Mouse (Mus musculus): ENCODE data around the gene Smndc1. TPM values are rescaled to one million over a fixed set of nuclear protein-coding genes. Genes with fewer than 3 reads are reported as not detected.
A peak's percentile ranks its signal among the peaks of the same experiment; 100 is the strongest.
"Not testable (repeated sequence)": the region's sequence is repeated elsewhere in the genome, so short reads cannot be mapped to it uniquely, and the experiment has no call there.

The Smndc1 gene
- polyA plus RNA-seq, 1 experiment: 26.1 TPM

- 52% methylated on average over 16 of the region's 16 CpGs for WGBS
- Histone ChIP-seq H3K27me3 (ENCODE audit: control insufficient read depth, insufficient read depth, low read length) (no peaks in the 10 kb centered on the region), H3K27ac (ENCODE audit: insufficient read depth, low read length) (no peak overlapping the region; the same call in 1 of the 2 replicates), H3K4me1 (ENCODE audit: control insufficient read depth, insufficient read depth, low read length) (peaks cover 27% of the 10 kb centered on the region), H3K4me3 (replicated peaks; ENCODE audit: insufficient read depth, low read depth, low read length) (no peak overlapping the region)
- peak; percentile 38 to 44 for DNase-seq
- TF ChIP-seq CTCF (IDR thresholded peaks at IDR 0.05; ENCODE audit: borderline replicate concordance, insufficient read depth, low read depth, low read length): no peak
- TF ChIP-seq POLR2A (IDR thresholded peaks at IDR 0.05; ENCODE audit: borderline replicate concordance, insufficient read depth, low read length): no peak
Measured at GRCm38 (mm10) chr19:53400332-53401110, 10.1 kb upstream of the Smndc1 start.

DNA sequence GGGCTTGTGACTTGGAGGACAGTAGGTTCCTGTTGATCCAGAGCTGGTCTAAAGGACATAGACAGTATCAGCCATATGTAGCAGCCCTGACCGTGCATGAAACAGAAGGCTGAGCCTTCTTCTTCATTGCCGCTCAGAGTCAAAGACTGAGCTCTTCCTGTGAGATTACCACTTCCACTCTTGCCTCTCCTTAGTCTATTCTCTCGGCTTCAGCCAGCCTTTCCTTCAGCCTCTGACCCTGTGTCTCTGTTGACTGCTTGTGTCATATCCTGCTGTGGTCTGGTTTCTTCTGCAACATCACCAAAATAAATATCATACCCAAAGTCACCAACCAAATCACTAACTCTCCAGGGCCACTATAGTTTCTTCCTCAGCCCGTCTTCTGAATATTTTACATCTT is 8.8 kb upstream of the Smndc1 start:
- Histone ChIP-seq H3K4me3 (replicated peaks; ENCODE audit: insufficient read depth, low read depth, low read length) (no peak overlapping the region), H3K27me3 (ENCODE audit: control insufficient read depth, insufficient read depth, low read length) (no peaks in the 10 kb centered on the region), H3K4me1 (ENCODE audit: control insufficient read depth, insufficient read depth, low read length) (peaks cover 24% of the 10 kb centered on the region), H3K27ac (ENCODE audit: insufficient read depth, low read length) (no peak overlapping the region)
- TF ChIP-seq POLR2A (IDR thresholded peaks at IDR 0.05; ENCODE audit: borderline replicate concordance, insufficient read depth, low read length) (no peak), CTCF (IDR thresholded peaks at IDR 0.05; ENCODE audit: borderline replicate concordance, insufficient read depth, low read depth, low read length) (no peak)
- DNase-seq: peak in 1 of 2 experiments; percentile 3
- WGBS: 93% methylated on average over 4 of the region's 4 CpGs

- DNase-seq: no peak
- Histone ChIP-seq H3K4me3 (replicated peaks; ENCODE audit: insufficient read depth, low read depth, low read length) (no peak overlapping the region), H3K27ac (ENCODE audit: insufficient read depth, low read length) (no peak overlapping the region), H3K27me3 (ENCODE audit: control insufficient read depth, insufficient read depth, low read length) (no peaks in the 10 kb centered on the region), H3K4me1 (ENCODE audit: control insufficient read depth, insufficient read depth, low read length) (peaks cover 14% of the 10 kb centered on the region)
- TF ChIP-seq CTCF (IDR thresholded peaks at IDR 0.05; ENCODE audit: borderline replicate concordance, insufficient read depth, low read depth, low read length) (no peak), POLR2A (IDR thresholded peaks at IDR 0.05; ENCODE audit: borderline replicate concordance, insufficient read depth, low read length) (no peak)
- 77% methylated on average over 12 of the region's 12 CpGs for WGBS
Measured at GRCm38 (mm10) chr19:53397451-53398233, 7.3 kb upstream of the Smndc1 start.

DNA sequence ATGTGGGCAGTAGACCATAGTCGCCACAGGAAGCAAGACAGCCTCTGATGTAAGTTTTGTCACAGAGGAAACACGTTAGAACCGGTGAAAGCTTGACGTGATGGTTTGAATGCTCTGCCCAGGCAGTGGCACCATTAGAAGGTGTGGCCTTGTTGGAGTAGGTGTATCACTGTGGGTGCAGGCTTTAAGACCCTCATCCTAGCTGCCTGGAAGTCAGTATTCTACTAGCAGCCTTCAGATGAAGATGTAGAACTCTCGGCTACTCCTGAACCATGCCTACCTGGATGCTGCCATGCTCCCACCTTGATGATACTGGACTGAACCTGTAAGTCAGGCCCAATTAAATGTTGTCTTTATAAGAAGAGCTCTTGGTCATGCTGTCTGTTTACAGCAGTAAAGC is 5.4 kb upstream of the Smndc1 start:
- Histone ChIP-seq H3K4me1 (ENCODE audit: control insufficient read depth, insufficient read depth, low read length) (peaks cover 16% of the 10 kb centered on the region), H3K27ac (ENCODE audit: insufficient read depth, low read length) (peak overlapping the region; percentile 69; the same call in 1 of the 2 replicates)
- H3K27me3 ChIP-seq (ENCODE audit: control insufficient read depth, insufficient read depth, low read length); H3K4me3 ChIP-seq (replicated peaks; ENCODE audit: insufficient read depth, low read depth, low read length): not testable (repeated sequence)
- WGBS: 36% methylated on average over 5 of the region's 5 CpGs
- DNase-seq: peak in 1 of 2 experiments; percentile 37

DNA sequence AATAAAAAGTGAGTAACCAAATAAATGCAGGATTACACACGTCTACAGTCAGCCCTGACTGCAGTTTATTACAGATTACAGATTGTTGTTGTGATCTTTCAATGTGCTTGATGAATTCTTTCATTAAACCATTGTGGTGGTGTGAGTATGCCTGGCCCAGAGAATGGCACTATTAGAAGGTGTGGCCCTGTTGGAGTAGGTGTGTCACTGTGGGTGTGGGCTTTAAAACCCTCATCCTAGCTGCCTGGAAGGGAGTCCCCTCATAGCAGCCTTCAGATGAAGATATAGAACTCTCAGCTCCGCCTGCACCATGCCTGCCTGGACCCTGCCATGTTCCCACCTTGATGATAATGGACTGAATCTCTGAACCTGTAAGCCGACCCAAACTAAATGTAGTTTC is 4.6 kb upstream of the Smndc1 start:
- H3K4me1 ChIP-seq (ENCODE audit: control insufficient read depth, insufficient read depth, low read length): peaks cover 12% of the 10 kb centered on the region; the same call in 1 of the 2 replicates
- peak overlapping the region; percentile 39; the same call in 1 of the 2 replicates for H3K27ac ChIP-seq (ENCODE audit: insufficient read depth, low read length)
- peak in 1 of 2 experiments; percentile 44 for DNase-seq
- 65% methylated on average over 3 of the region's 3 CpGs for WGBS
- H3K27me3 ChIP-seq (ENCODE audit: control insufficient read depth, insufficient read depth, low read length); H3K4me3 ChIP-seq (replicated peaks; ENCODE audit: insufficient read depth, low read depth, low read length): not testable (repeated sequence)

GRCm38 (mm10) chr19:53394552-53394951 is 4.2 kb upstream of the Smndc1 start:
- H3K4me1 ChIP-seq (ENCODE audit: control insufficient read depth, insufficient read depth, low read length): peaks cover 12% of the 10 kb centered on the region; the same call in 1 of the 2 replicates
- DNase-seq: peak; percentile 64 to 78
- 2% methylated on average over 7 of the region's 7 CpGs for WGBS
- H3K27me3 ChIP-seq (ENCODE audit: control insufficient read depth, insufficient read depth, low read length): no peaks in the 10 kb centered on the region
- no peak overlapping the region for H3K4me3 ChIP-seq (replicated peaks; ENCODE audit: insufficient read depth, low read depth, low read length)
- no peak for TF ChIP-seq POLR2A (IDR thresholded peaks at IDR 0.05; ENCODE audit: borderline replicate concordance, insufficient read depth, low read length)
- TF ChIP-seq CTCF (IDR thresholded peaks at IDR 0.05; ENCODE audit: borderline replicate concordance, insufficient read depth, low read depth, low read length): peak; percentile 18; the same call in 1 of the 2 replicates
- H3K27ac ChIP-seq (ENCODE audit: insufficient read depth, low read length): no peak overlapping the region

DNA sequence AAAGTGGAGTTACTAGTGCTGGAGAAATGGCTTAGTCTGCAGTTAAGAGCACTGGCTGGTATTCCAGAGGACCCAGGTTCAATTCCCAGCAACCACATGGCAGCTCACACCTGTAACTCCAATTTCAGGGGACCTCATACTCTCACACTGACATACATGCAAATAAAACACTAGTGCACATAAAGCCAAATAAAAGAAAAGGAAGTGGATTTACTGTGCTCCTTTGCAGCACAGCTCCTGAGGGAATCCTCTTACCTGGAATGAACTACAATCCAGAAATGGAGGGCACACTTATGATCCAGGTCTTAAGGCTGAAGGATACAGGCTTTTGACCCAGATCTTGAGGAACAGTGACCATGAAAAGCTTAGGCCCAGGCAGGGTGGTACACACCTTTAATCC is 3.3 kb upstream of the Smndc1 start:
- DNase-seq: peak in 1 of 2 experiments; percentile 7
- Histone ChIP-seq H3K27ac (ENCODE audit: insufficient read depth, low read length) (no peak overlapping the region), H3K4me1 (ENCODE audit: control insufficient read depth, insufficient read depth, low read length) (peaks cover 15% of the 10 kb centered on the region; the same call in 1 of the 2 replicates), H3K27me3 (ENCODE audit: control insufficient read depth, insufficient read depth, low read length) (no peaks in the 10 kb centered on the region), H3K4me3 (replicated peaks; ENCODE audit: insufficient read depth, low read depth, low read length) (no peak overlapping the region)
- TF ChIP-seq CTCF (IDR thresholded peaks at IDR 0.05; ENCODE audit: borderline replicate concordance, insufficient read depth, low read depth, low read length) (no peak), POLR2A (IDR thresholded peaks at IDR 0.05; ENCODE audit: borderline replicate concordance, insufficient read depth, low read length) (no peak)

Measured in cerebellum, adult 2 months (tissue).